Mouse (Mus musculus) heart, embryonic 15.5 days (tissue): ENCODE results near the gene Shisa4. TPM values are rescaled to one million over a fixed set of nuclear protein-coding genes. Genes with fewer than 3 reads are reported as not detected.

Experiments
- ATAC-seq: fragments of 200-750 bp; cut with Nextera tagmentation; replicated peaks from 2 replicates; pipeline ENCODE4 v1.8.0; 2017; ENCODE audit warnings: low read depth, moderate TSS enrichment; ENCODE audit not compliant: insufficient number of reproducible peaks, insufficient read depth, low FRiP score
- H3K27ac ChIP-seq: fragments of 300-500 bp; sonication (generic); 2 replicates; pipeline ENCODE4 v1.5.1; 2015; ENCODE audit warnings: mild to moderate bottlenecking, inconsistent platforms
- H3K27me3 ChIP-seq: fragments of 300-500 bp; sonication (generic); 2 replicates; pipeline ENCODE4 v1.6.1; 2015; ENCODE audit warnings: inconsistent platforms
- H3K36me3 ChIP-seq: fragments of 300-500 bp; sonication (generic); 2 replicates; pipeline ENCODE4 v1.6.1; 2015; ENCODE audit warnings: mild to moderate bottlenecking, inconsistent platforms
- H3K4me1 ChIP-seq: fragments of 300-500 bp; sonication (generic); replicated peaks from 2 replicates; pipeline ENCODE4 v1.6.1; 2015; ENCODE audit warnings: inconsistent platforms
- H3K4me2 ChIP-seq: fragments of 300-500 bp; sonication (generic); 2 replicates; pipeline ENCODE4 v1.6.1; 2015; ENCODE audit warnings: inconsistent platforms, mild to moderate bottlenecking, moderate library complexity
- H3K4me3 ChIP-seq: fragments of 300-500 bp; sonication (generic); 2 replicates; pipeline ENCODE4 v1.5.1; 2015; ENCODE audit warnings: mild to moderate bottlenecking, inconsistent platforms
- H3K9ac ChIP-seq: fragments of 300-500 bp; sonication (generic); 2 replicates; pipeline ENCODE4 v1.6.1; 2015; ENCODE audit warnings: mild to moderate bottlenecking, inconsistent platforms
- H3K9me3 ChIP-seq: fragments of 300-500 bp; sonication (generic); replicated peaks from 2 replicates; pipeline ENCODE4 v1.6.1; 2016; ENCODE audit warnings: inconsistent platforms
- WGBS: fragments of 180-500 bp; shearing (Covaris S2); methylation state at CpG from one replicate; pipeline ENCODE4 v1.1.7; 2015; ENCODE audit warnings: mixed read lengths; 5-methylcytosine and 5-hydroxymethylcytosine counted together
- polyA plus RNA-seq: library from polyadenylated mRNA; unstranded; fragments of >200 nt; fragmentation: Nextera tagmentation; extraction: Ambion mirVana; gene quantifications from 2 replicates; pipeline ENCODE4 v1.2.1, GENCODE M21; 2015

Gene Shisa4
- polyA plus RNA-seq, 1 experiment from 2014 or later, result 26.0 TPM

DNA sequence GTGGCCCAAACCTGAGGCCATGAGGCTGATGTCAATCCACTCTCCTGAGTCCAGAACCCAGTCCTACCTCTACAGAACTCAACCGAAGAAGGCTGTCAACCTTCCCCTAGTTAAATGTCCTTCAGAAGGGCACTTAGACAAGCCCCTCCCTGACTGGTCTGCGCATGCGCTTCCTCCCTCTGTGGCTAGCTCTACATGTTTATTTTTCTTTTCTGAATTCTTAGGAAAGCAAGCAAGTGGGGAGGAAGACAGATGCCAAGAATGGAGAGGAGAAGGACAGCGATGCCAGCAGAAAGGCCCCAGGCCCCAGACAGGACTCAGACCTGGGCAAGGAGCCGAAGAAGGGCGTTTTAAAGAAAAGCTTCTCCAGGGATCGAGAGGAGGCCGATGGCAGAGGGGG is 11.6 kb downstream of the Shisa4 start:
- Histone ChIP-seq H3K27ac (peak overlapping the region; percentile 33; the same call in 1 of the 2 replicates), H3K36me3 (no peaks in the 10 kb centered on the region), H3K9ac (no peak overlapping the region), H3K4me1 (peaks cover 16% of the 10 kb centered on the region), H3K4me3 (no peak overlapping the region), H3K9me3 (no peaks in the 10 kb centered on the region), H3K27me3 (0 out of 2 replicates have a peak, but pooled peaks cover 4% of the 10 kb centered on the region), H3K4me2 (no peak overlapping the region)
- ATAC-seq, result no peak
- WGBS, result 73% methylated on average over 8 of the region's 8 CpGs

DNA sequence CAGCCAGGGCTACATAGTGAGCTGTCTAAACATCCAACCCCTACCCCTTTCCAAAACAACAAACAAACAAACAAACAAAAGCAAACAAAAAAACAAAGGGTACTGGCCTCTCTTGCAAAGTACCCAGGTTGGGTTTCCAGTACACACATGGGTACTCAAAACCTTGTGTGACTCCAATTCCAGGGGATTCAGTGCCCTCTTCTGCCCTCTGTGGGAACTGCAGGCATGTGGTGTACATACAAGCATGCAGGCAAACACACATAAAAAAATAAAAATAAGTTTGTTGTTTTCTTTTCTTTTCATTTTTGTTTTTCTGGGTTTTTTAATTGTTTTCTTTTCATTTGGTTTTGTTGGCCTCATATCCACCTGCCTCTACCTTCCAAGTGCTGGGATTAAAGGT is 12.9 kb downstream of the Shisa4 start:
- H3K27ac ChIP-seq, result no peak overlapping the region
- H3K4me1 ChIP-seq, result peaks cover 10% of the 10 kb centered on the region
- H3K9me3 ChIP-seq, result no peaks in the 10 kb centered on the region
- H3K36me3 ChIP-seq, result no peaks in the 10 kb centered on the region
- H3K9ac ChIP-seq, result no peak overlapping the region
- H3K27me3 ChIP-seq, result 0 out of 2 replicates have a peak, but pooled peaks cover 4% of the 10 kb centered on the region
- no peak overlapping the region for H3K4me2 ChIP-seq
- no peak for ATAC-seq
- H3K4me3 ChIP-seq, result no peak overlapping the region

DNA sequence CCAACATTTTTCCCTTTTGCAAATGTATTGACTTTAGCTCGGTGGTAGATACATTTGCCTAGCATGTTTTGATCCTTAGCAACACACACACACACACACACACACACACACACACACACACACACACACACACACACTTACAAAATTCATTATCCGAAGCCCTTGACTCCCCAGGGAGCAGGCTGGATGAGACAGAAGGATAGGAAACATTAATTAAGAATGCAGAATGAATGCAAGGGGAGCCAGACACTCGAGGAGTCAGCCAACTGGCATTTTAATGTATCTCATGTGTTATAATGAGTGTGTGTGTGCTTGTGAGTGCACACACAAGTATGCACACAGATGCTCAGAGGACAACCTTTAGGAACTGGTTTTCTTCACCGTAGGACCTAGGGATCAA is 13.5 kb downstream of the Shisa4 start:
- H3K9me3 ChIP-seq, result no peaks in the 10 kb centered on the region
- no peak for ATAC-seq
- H3K4me3 ChIP-seq, result no peak overlapping the region
- H3K4me1 ChIP-seq, result peaks cover 9% of the 10 kb centered on the region; the same call in 1 of the 2 replicates
- H3K27me3 ChIP-seq, result 0 out of 2 replicates have a peak, but pooled peaks cover 4% of the 10 kb centered on the region
- H3K27ac ChIP-seq, result no peak overlapping the region
- WGBS, result 81% methylated on average over 4 of the region's 4 CpGs
- H3K4me2 ChIP-seq, result no peak overlapping the region
- no peak overlapping the region for H3K9ac ChIP-seq
- no peaks in the 10 kb centered on the region for H3K36me3 ChIP-seq

DNA sequence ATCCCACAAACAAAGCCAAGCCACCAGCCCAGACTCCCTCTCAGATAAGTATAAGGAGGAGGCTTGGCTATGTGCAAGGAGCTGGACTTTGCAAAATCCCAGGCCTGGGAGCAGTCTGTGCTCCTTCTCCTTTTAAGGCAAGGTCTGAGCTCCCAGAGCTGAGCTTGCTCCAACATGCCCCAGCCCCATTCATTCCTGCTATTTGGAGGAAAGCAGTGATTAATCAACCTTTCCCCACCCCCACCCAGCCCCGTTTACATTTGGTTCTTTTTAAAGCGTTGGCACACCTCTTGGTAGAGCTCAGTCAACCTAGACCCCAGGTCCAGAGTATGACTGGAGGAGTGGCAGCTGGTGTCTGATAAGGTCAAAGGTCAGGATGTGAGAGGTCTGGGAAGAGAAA is 16.0 kb downstream of the Shisa4 start:
- ATAC-seq, result 0 out of 2 replicates have a peak, but pooled peaks have one; percentile 43
- H3K9me3 ChIP-seq, result no peaks in the 10 kb centered on the region
- no peaks in the 10 kb centered on the region for H3K36me3 ChIP-seq
- H3K27me3 ChIP-seq, result 0 out of 2 replicates have a peak, but pooled peaks cover 6% of the 10 kb centered on the region
- no peak overlapping the region for H3K4me3 ChIP-seq
- H3K4me2 ChIP-seq, result no peak overlapping the region
- 17% methylated on average over 2 of the region's 2 CpGs for WGBS
- 0 out of 2 replicates have a peak overlapping the region, but pooled peaks have one; percentile 14 for H3K27ac ChIP-seq
- peaks cover 6% of the 10 kb centered on the region; the same call in 1 of the 2 replicates for H3K4me1 ChIP-seq
- H3K9ac ChIP-seq, result no peak overlapping the region

DNA sequence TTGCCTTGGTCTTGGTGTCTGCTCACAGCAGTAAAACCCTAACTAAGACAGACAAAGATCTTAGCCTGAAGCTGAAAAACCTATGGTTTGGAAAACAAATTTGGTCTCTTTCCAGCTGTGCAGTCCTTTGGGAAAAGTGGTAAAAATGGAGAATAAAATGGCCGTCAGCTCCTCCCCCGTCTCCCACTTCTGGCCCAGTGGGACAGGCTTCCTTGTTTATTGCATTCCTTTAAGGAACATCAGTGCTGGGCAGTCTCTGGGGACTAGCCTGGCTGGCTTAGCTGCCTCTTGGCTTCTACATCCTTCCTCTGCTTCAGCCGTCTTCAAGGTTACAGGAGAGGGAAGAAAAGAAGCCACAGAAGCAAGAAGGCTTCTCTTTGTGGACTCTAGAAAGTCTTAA is 23.1 kb downstream of the Shisa4 start:
- H3K4me3 ChIP-seq, result no peak overlapping the region
- 0 out of 2 replicates have a peak, but pooled peaks cover 6% of the 10 kb centered on the region for H3K27me3 ChIP-seq
- H3K9ac ChIP-seq, result no peak overlapping the region
- H3K4me2 ChIP-seq, result no peak overlapping the region
- peaks cover 9% of the 10 kb centered on the region; the same call in 1 of the 2 replicates for H3K4me1 ChIP-seq
- H3K36me3 ChIP-seq, result no peaks in the 10 kb centered on the region
- 72% methylated on average over 3 of the region's 3 CpGs for WGBS
- no peaks in the 10 kb centered on the region for H3K9me3 ChIP-seq
- ATAC-seq, result no peak
- no peak overlapping the region for H3K27ac ChIP-seq

DNA sequence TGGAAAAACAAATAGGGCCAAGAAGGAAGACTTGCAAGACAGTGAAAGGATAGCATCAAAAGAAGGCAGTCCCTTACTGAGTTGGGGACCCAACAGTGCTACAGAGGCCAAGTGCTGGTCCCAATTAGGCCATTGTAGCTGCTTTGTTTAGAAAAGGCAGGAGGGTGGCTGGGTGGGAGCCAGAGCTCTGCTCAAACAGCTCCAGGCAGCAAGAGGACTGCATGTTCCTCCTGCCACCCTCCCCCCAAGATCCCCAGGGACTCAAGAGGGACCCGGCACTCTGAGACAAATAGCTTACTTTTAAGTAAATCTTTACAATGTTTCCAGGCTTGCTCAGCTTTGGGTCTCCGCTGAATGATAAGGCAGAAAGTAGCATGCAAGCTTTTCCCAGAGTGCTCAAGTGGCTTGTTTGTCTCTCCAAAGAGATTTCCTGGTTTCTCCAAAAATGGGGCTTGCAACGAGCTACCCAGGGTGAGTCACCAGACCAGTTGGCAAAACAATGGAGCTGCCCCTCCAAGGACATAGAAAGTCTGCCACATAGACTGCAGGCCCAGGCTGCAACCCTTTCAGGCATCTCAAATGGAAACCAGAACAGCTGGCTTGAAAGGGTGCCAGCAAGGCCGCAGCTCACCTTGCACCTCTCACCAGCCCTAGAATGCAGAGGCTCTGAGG is 27.4 kb downstream of the Shisa4 start:
- H3K4me1 ChIP-seq, result peaks cover 9% of the 10 kb centered on the region; the same call in 1 of the 2 replicates
- 36% methylated on average over 4 of the region's 4 CpGs for WGBS

DNA sequence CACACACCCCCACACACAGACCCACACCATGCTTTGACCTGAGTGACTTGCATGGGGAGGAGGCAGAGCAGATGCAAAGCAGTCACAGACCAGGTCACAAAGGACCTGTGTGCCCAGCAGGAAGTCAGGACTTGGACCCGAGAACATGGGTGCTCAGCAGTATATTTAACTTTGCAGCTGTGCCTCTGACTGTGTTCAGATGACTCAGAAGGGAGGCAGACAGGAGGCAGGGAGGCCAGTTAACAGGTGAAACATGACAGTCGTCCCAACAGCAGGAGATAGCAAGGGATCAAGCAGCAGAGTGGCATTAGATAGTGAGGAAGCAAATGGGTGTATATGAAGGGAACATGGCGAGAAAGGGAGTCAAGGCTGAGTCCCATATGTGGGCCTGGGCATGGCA is 28.1 kb downstream of the Shisa4 start:
- no peaks in the 10 kb centered on the region for H3K27me3 ChIP-seq
- no peak overlapping the region for H3K4me3 ChIP-seq
- H3K36me3 ChIP-seq, result no peaks in the 10 kb centered on the region
- H3K4me2 ChIP-seq, result no peak overlapping the region
- no peak overlapping the region for H3K9ac ChIP-seq
- ATAC-seq, result no peak
- WGBS, result 47% methylated on average over 3 of the region's 3 CpGs
- H3K9me3 ChIP-seq, result no peaks in the 10 kb centered on the region
- no peak overlapping the region; the same call in 1 of the 2 replicates for H3K27ac ChIP-seq
- H3K4me1 ChIP-seq, result peaks cover 9% of the 10 kb centered on the region; the same call in 1 of the 2 replicates

More for the DNA sequence above, 27.4 kb downstream of the Shisa4 start:
- Histone ChIP-seq H3K4me3 (no peak overlapping the region), H3K27me3 (no peaks in the 10 kb centered on the region), H3K27ac (peak overlapping the region; percentile 40; the same call in 1 of the 2 replicates), H3K9me3 (no peaks in the 10 kb centered on the region), H3K9ac (no peak overlapping the region), H3K4me2 (no peak overlapping the region), H3K36me3 (no peaks in the 10 kb centered on the region)
- 0 out of 2 replicates have a peak, but pooled peaks have one; percentile 39 for ATAC-seq

DNA sequence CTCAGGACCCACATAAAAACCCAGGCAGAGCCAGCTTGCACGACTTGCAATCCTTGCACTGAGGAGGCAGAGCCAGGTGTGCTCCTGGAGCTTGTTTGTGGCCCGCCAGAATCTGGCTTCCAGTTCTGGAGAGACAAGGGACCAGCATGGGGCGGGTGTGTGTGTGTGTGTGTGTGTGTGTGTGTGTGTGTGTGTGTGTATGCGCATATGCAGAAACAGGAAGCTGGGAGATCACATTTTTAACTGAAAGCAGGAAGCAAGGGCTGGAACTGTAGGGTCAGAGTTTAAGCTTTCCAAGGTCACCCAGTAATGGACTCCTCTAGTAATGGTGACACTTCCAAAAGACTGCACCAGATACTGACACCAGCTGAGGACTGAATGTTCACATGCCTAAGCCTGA is 31.0 kb downstream of the Shisa4 start:
- Histone ChIP-seq H3K36me3 (no peaks in the 10 kb centered on the region), H3K9me3 (no peaks in the 10 kb centered on the region), H3K4me1 (peaks cover 9% of the 10 kb centered on the region; the same call in 1 of the 2 replicates), H3K4me3 (no peak overlapping the region), H3K4me2 (no peak overlapping the region), H3K27ac (no peak overlapping the region), H3K9ac (no peak overlapping the region), H3K27me3 (no peaks in the 10 kb centered on the region)
- no peak for ATAC-seq
- 72% methylated on average over 4 of the region's 4 CpGs for WGBS

DNA sequence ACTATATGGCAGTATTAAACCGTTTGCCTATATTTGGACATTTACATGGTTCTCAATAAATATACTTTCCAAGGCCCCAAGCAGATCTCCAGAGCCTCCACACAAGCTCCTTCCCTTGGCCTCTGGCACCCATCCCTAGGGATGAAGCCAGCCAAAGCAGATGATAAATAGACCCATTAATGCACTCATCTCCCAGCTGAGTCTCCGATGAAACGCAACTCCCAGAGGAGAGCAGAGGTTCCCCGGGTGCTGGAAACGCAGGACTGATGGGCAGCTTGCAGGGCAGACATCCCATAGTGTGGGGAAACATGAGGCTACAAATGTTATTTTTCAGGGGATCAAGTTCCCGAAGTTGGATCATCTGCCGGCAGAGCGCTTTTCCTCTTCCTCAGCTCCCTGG is 33.1 kb downstream of the Shisa4 start:
- Histone ChIP-seq H3K4me1 (no peaks in the 10 kb centered on the region; the same call in 1 of the 2 replicates), H3K9me3 (no peaks in the 10 kb centered on the region), H3K36me3 (no peaks in the 10 kb centered on the region), H3K4me3 (no peak overlapping the region), H3K27ac (no peak overlapping the region), H3K4me2 (no peak overlapping the region), H3K27me3 (no peaks in the 10 kb centered on the region), H3K9ac (no peak overlapping the region)
- 70% methylated on average over 8 of the region's 8 CpGs for WGBS
- ATAC-seq, result no peak

DNA sequence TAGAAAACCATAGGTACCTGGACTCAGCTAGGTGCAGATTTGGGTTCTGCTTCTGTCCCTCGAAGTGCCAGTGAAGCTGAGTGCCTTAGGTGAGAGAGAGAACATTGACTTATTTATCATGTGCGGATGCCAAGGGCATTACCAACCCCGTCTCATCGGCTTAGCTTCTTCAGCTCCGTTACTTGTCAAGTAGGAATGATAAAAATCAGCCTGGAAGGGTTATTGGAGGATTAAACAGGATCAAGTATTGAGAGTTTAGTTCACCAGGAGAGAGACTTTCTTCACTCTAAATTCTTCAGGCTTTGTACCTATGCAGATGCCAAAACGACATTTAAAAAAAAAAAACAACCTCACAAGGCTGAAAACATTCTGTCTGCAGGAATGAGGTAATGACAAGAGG is 44.5 kb downstream of the Shisa4 start:
- H3K4me1 ChIP-seq, result peaks cover 9% of the 10 kb centered on the region
- 57% methylated on average over 6 of the region's 6 CpGs for WGBS

DNA sequence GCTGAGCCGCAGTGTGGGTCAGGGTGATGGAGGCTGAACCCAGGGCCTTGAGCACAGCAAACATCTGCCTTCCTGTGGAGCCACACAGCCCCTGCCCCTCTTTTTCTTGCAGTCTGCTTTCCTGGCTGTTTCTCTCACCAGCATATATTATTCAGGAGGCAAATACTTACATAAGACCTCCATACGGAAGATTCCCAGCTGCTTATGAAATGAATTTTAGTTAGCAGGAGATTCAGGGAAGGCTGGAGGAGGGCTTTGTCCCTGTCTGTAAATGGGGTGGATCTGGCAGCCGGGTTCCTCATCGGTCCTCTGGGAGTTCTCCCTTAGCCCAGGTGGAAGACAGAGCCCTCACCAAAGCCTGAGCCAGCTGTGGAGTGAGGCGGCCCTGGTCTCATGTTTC is 46.7 kb downstream of the Shisa4 start:
- Histone ChIP-seq H3K4me3 (no peak overlapping the region), H3K36me3 (no peaks in the 10 kb centered on the region), H3K9me3 (no peaks in the 10 kb centered on the region), H3K4me1 (peaks cover 18% of the 10 kb centered on the region), H3K27ac (no peak overlapping the region), H3K9ac (no peak overlapping the region), H3K4me2 (no peak overlapping the region), H3K27me3 (no peaks in the 10 kb centered on the region)
- WGBS, result 68% methylated on average over 5 of the region's 5 CpGs
- no peak for ATAC-seq

More for the DNA sequence above, 44.5 kb downstream of the Shisa4 start:
- H3K27ac ChIP-seq, result no peak overlapping the region
- H3K27me3 ChIP-seq, result no peaks in the 10 kb centered on the region
- no peaks in the 10 kb centered on the region for H3K9me3 ChIP-seq
- no peak overlapping the region for H3K4me2 ChIP-seq
- no peak overlapping the region for H3K4me3 ChIP-seq
- no peak overlapping the region for H3K9ac ChIP-seq
- no peak for ATAC-seq
- H3K36me3 ChIP-seq, result no peaks in the 10 kb centered on the region

DNA sequence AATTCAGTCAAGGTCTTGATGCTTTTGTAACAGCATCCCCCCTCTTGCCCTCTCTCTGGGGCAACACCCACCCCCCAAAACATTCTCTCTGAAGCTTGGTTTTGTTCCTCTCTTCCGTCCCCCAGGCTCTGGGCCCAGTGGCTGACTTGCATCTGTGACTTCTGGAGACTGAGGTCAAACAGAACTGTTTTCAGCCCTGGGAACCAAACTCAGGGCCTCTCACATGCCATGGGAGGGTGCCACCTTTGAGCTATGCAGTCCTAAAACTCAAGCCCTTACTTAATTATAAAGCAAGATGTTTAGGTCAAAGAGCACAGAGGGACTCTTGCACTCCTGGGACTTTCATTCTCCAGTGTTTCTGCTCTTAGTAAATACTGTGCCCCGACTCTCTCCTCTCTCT is 49.1 kb downstream of the Shisa4 start:
- ATAC-seq, result no peak
- H3K4me2 ChIP-seq, result no peak overlapping the region
- peaks cover 13% of the 10 kb centered on the region for H3K4me1 ChIP-seq
- 83% methylated on average over 2 of the region's 2 CpGs for WGBS
- H3K9ac ChIP-seq, result no peak overlapping the region
- H3K27ac ChIP-seq, result no peak overlapping the region
- H3K9me3 ChIP-seq, result no peaks in the 10 kb centered on the region
- no peaks in the 10 kb centered on the region for H3K36me3 ChIP-seq
- H3K27me3 ChIP-seq, result no peaks in the 10 kb centered on the region
- no peak overlapping the region for H3K4me3 ChIP-seq
